Mouse (Mus musculus): ENCODE measurements around the gene Pls1. TPM values are rescaled to one million over a fixed set of nuclear protein-coding genes. Genes with fewer than 3 reads are reported as not detected.

Pls1 gene
- polyA plus RNA-seq, 1 experiment from 2014 or later, result 2.4 TPM

DNA sequence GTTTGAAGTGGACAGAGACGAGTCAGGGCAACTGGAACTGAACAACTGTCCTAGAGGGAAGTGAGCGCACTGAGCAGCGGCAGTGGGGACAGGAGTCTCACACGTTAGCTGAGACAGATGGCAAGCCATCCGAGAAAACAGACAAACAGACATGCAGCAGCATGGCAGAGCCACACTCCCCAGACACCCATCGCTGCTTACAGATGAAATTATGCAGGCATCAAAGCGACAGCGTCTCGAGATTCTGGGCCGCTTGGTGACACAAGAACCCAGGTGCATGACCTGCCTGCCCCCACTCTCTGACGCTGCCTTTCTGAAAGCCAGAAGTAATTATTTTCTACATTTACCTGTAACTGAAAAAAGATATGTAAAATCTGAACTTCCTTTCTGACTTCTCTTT lies 6.6 kb upstream of the Pls1 start:
- 64% methylated on average over 11 of the region's 11 CpGs for WGBS (ENCODE audit: insufficient replicate concordance)
- H3K36me3 ChIP-seq (ENCODE audit: control insufficient read depth, insufficient read depth, low read length), result no peaks in the 10 kb centered on the region

DNA sequence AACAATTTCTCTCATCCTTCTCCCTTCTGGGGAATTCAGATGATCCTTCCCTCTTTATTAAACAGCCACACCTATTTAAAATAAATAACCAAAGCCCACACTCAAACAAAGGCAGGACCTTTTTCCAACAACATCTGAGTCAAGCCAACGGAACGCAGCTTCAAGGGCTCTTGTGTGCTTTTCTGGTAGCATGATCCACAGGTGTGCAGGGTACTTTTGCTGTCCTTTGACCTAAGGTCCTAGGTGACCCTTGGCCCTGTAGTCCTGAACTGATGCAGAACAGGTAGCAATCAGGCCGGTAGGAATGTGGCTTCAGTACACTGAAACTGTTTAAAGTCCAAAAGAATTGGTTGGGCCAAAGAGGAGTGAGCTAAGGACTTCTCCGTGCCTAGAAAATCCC lies 600 bp upstream of the Pls1 start:
- H3K4me1 ChIP-seq (ENCODE audit: control insufficient read depth, insufficient read depth, low read length), result no peaks in the 10 kb centered on the region
- 65% methylated on average over 4 of the region's 4 CpGs for WGBS (ENCODE audit: insufficient replicate concordance)
- ATAC-seq (replicated peaks; ENCODE audit: insufficient number of reproducible peaks, low FRiP score, low TSS enrichment), result no peak
- H3K36me3 ChIP-seq (ENCODE audit: control insufficient read depth, insufficient read depth, low read length), result no peaks in the 10 kb centered on the region
- H3K27me3 ChIP-seq (ENCODE audit: control insufficient read depth, insufficient read depth, low read length), result peaks cover 22% of the 10 kb centered on the region
- H3K27ac ChIP-seq (ENCODE audit: low read depth, low read length), result no peak overlapping the region
- no peak overlapping the region for H3K4me3 ChIP-seq (ENCODE audit: low read depth, low read length)
- H3K9ac ChIP-seq (ENCODE audit: low read depth, low read length), result no peak overlapping the region
- H3K4me2 ChIP-seq, result no peak overlapping the region
- H3K9me3 ChIP-seq (replicated peaks; ENCODE audit: control insufficient read depth, low read length), result no peaks in the 10 kb centered on the region

More for the DNA sequence above, 6.6 kb upstream of the Pls1 start:
- H3K9ac ChIP-seq (ENCODE audit: low read depth, low read length), result 0 out of 2 replicates have a peak overlapping the region, but pooled peaks have one; percentile 5
- H3K4me3 ChIP-seq (ENCODE audit: low read depth, low read length), result no peak overlapping the region
- H3K27ac ChIP-seq (ENCODE audit: low read depth, low read length), result no peak overlapping the region
- no peaks in the 10 kb centered on the region for H3K9me3 ChIP-seq (replicated peaks; ENCODE audit: control insufficient read depth, low read length)
- H3K4me2 ChIP-seq, result no peak overlapping the region
- no peak for ATAC-seq (replicated peaks; ENCODE audit: insufficient number of reproducible peaks, low FRiP score, low TSS enrichment)
- no peaks in the 10 kb centered on the region for H3K27me3 ChIP-seq (ENCODE audit: control insufficient read depth, insufficient read depth, low read length)
- no peaks in the 10 kb centered on the region for H3K4me1 ChIP-seq (ENCODE audit: control insufficient read depth, insufficient read depth, low read length)

DNA sequence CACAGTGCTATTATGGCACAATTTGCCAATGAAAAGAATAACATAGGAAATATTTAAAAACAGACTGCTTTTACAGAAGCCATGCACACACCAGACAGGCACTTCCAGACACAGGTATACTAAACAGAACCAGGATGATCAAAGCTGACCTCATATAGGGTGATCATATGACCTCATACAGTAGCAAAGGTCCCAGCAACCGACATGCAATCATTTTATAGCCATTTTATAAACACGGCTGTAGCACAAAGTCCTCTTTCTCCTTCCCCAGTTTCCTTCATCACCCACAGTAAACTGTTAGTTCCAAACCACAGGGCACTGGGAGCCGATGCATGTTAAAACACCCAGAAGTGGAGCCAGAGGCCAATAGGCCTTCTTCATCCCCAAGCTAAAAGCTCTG lies 5.7 kb downstream of the Pls1 start:
- Histone ChIP-seq H3K36me3 (ENCODE audit: control insufficient read depth, insufficient read depth, low read length) (no peaks in the 10 kb centered on the region), H3K27me3 (ENCODE audit: control insufficient read depth, insufficient read depth, low read length) (peaks cover 11% of the 10 kb centered on the region), H3K4me2 (no peak overlapping the region), H3K9ac (ENCODE audit: low read depth, low read length) (no peak overlapping the region), H3K9me3 (replicated peaks; ENCODE audit: control insufficient read depth, low read length) (no peaks in the 10 kb centered on the region), H3K4me3 (ENCODE audit: low read depth, low read length) (no peak overlapping the region), H3K27ac (ENCODE audit: low read depth, low read length) (no peak overlapping the region), H3K4me1 (ENCODE audit: control insufficient read depth, insufficient read depth, low read length) (no peaks in the 10 kb centered on the region)
- WGBS (ENCODE audit: insufficient replicate concordance), result 74% methylated on average over 3 of the region's 3 CpGs
- no peak for ATAC-seq (replicated peaks; ENCODE audit: insufficient number of reproducible peaks, low FRiP score, low TSS enrichment)

DNA sequence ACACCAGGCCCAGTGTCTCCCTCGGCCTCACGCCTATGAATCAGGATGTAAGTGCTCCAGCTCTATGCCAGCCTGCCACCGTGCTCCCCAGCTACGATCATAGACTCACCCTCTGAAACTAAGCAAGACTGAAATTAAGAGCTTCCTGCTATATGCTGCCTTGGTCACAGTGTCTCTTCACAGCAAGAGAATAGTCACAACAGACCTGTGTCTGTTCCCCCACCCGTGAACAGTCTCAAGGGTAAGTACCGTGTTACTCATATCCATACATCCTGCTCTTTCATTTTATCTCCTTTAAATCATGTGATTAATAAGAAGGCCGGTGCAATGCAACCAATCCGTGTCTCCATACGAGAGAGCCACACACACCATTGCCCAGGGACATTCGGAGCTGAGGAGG lies 9.4 kb downstream of the Pls1 start:
- no peak overlapping the region for H3K27ac ChIP-seq (ENCODE audit: low read depth, low read length)
- H3K4me2 ChIP-seq, result no peak overlapping the region
- H3K36me3 ChIP-seq (ENCODE audit: control insufficient read depth, insufficient read depth, low read length), result no peaks in the 10 kb centered on the region
- no peaks in the 10 kb centered on the region for H3K4me1 ChIP-seq (ENCODE audit: control insufficient read depth, insufficient read depth, low read length)
- no peak overlapping the region for H3K4me3 ChIP-seq (ENCODE audit: low read depth, low read length)
- no peak for ATAC-seq (replicated peaks; ENCODE audit: insufficient number of reproducible peaks, low FRiP score, low TSS enrichment)
- no peaks in the 10 kb centered on the region for H3K9me3 ChIP-seq (replicated peaks; ENCODE audit: control insufficient read depth, low read length)
- no peak overlapping the region for H3K9ac ChIP-seq (ENCODE audit: low read depth, low read length)
- 87% methylated on average over 10 of the region's 10 CpGs for WGBS (ENCODE audit: insufficient replicate concordance)
- H3K27me3 ChIP-seq (ENCODE audit: control insufficient read depth, insufficient read depth, low read length), result no peaks in the 10 kb centered on the region

DNA sequence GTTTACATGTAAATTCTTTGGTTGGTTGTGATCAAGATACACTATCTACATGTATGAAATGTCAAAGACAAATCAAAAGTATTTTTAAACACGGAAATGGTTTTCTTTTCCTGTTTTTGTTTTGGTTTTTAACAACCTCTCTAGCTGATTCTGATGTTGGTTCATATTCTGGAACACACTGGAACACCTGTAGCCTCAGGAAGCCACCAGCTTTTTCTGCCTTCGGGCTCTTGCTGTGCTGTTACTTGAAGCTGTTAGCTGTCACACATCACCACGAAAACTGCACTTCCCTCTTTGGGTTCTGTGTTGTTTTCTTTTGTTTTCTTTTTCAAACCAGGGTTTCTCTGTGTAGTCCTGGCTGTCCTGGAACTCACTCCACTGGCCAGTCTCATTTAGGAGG lies 10.3 kb downstream of the Pls1 start:
- Histone ChIP-seq H3K27ac (ENCODE audit: low read depth, low read length) (no peak overlapping the region), H3K4me2 (no peak overlapping the region), H3K9me3 (replicated peaks; ENCODE audit: control insufficient read depth, low read length) (no peaks in the 10 kb centered on the region), H3K4me1 (ENCODE audit: control insufficient read depth, insufficient read depth, low read length) (no peaks in the 10 kb centered on the region), H3K4me3 (ENCODE audit: low read depth, low read length) (no peak overlapping the region), H3K9ac (ENCODE audit: low read depth, low read length) (no peak overlapping the region), H3K36me3 (ENCODE audit: control insufficient read depth, insufficient read depth, low read length) (no peaks in the 10 kb centered on the region), H3K27me3 (ENCODE audit: control insufficient read depth, insufficient read depth, low read length) (no peaks in the 10 kb centered on the region)
- ATAC-seq (replicated peaks; ENCODE audit: insufficient number of reproducible peaks, low FRiP score, low TSS enrichment), result no peak
- 64% methylated on average over 3 of the region's 3 CpGs for WGBS (ENCODE audit: insufficient replicate concordance)

DNA sequence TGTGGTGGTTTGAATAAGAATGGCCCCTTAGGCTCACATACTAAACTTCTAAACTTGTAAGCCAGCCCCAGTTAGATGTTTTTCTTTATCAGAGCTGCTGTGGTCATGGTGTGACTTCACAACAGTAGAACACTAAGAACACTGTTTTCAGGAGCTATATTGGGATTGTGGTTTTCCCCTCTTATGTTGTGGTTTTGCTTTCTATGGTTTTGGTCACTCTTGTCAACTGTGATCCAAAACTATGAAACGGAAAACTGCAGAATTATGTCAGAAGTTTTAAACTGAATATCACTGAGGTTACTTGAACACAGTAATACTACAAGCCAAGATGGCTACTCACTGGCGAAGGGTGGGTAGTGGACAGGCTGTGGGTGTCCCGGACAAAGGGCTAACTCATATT lies 12.4 kb downstream of the Pls1 start:
- Histone ChIP-seq H3K27ac (ENCODE audit: low read depth, low read length) (no peak overlapping the region), H3K4me2 (no peak overlapping the region), H3K9me3 (replicated peaks; ENCODE audit: control insufficient read depth, low read length) (no peaks in the 10 kb centered on the region), H3K36me3 (ENCODE audit: control insufficient read depth, insufficient read depth, low read length) (no peaks in the 10 kb centered on the region), H3K4me1 (ENCODE audit: control insufficient read depth, insufficient read depth, low read length) (no peaks in the 10 kb centered on the region), H3K4me3 (ENCODE audit: low read depth, low read length) (no peak overlapping the region), H3K27me3 (ENCODE audit: control insufficient read depth, insufficient read depth, low read length) (no peaks in the 10 kb centered on the region), H3K9ac (ENCODE audit: low read depth, low read length) (no peak overlapping the region)
- WGBS (ENCODE audit: insufficient replicate concordance), result 89% methylated on average over 3 of the region's 3 CpGs
- ATAC-seq (replicated peaks; ENCODE audit: insufficient number of reproducible peaks, low FRiP score, low TSS enrichment), result no peak

DNA sequence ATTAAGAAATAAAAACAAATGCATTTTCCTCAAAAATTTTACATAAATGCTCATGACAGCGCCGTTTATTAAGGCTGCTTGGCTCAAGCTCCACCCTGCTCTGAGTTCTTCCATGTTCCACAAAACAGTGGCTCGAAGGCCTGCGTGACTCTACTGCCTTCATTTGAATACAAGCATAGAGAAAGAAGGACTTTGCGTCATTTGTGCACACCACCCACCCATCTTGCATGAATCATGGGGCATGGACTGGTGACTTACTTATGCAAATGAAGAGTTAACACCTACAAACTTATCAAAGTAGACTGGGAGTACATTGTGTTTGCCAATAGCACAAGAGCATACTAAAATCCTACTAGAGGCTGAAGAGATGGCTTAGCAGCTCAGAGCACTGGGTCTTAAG lies 17.5 kb downstream of the Pls1 start:
- H3K4me3 ChIP-seq (ENCODE audit: low read depth, low read length), result no peak overlapping the region
- no peak overlapping the region for H3K9ac ChIP-seq (ENCODE audit: low read depth, low read length)
- WGBS (ENCODE audit: insufficient replicate concordance), result 91% methylated on average over 5 of the region's 5 CpGs
- H3K27ac ChIP-seq (ENCODE audit: low read depth, low read length), result no peak overlapping the region
- H3K27me3 ChIP-seq (ENCODE audit: control insufficient read depth, insufficient read depth, low read length), result no peaks in the 10 kb centered on the region
- H3K4me2 ChIP-seq, result no peak overlapping the region
- no peaks in the 10 kb centered on the region for H3K4me1 ChIP-seq (ENCODE audit: control insufficient read depth, insufficient read depth, low read length)
- no peaks in the 10 kb centered on the region for H3K9me3 ChIP-seq (replicated peaks; ENCODE audit: control insufficient read depth, low read length)
- ATAC-seq (replicated peaks; ENCODE audit: insufficient number of reproducible peaks, low FRiP score, low TSS enrichment), result no peak
- H3K36me3 ChIP-seq (ENCODE audit: control insufficient read depth, insufficient read depth, low read length), result no peaks in the 10 kb centered on the region

DNA sequence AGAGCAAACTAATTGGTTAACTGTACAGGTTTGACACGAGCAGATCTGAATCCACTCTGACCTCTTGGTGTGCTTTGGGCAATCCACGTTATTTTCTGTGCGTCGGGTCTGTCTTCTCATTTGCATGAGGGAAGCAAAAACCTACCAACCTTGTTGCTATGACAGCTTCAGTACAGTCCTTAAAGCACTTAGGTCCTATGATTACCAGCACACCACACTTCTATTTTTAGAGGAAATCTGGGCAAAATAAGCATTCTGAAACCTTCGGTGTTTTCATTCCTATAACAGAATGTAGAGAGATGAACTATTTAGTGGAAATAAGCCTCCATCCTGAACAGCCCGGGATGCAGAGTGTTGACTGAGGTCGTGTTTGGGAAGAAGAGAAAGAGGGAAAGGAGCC lies 22.6 kb downstream of the Pls1 start:
- Histone ChIP-seq H3K27me3 (ENCODE audit: control insufficient read depth, insufficient read depth, low read length) (no peaks in the 10 kb centered on the region), H3K4me3 (ENCODE audit: low read depth, low read length) (no peak overlapping the region), H3K36me3 (ENCODE audit: control insufficient read depth, insufficient read depth, low read length) (no peaks in the 10 kb centered on the region), H3K9me3 (replicated peaks; ENCODE audit: control insufficient read depth, low read length) (no peaks in the 10 kb centered on the region), H3K4me2 (no peak overlapping the region), H3K9ac (ENCODE audit: low read depth, low read length) (no peak overlapping the region), H3K27ac (ENCODE audit: low read depth, low read length) (no peak overlapping the region), H3K4me1 (ENCODE audit: control insufficient read depth, insufficient read depth, low read length) (no peaks in the 10 kb centered on the region)
- no peak for ATAC-seq (replicated peaks; ENCODE audit: insufficient number of reproducible peaks, low FRiP score, low TSS enrichment)
- WGBS (ENCODE audit: insufficient replicate concordance), result 81% methylated on average over 7 of the region's 7 CpGs

DNA sequence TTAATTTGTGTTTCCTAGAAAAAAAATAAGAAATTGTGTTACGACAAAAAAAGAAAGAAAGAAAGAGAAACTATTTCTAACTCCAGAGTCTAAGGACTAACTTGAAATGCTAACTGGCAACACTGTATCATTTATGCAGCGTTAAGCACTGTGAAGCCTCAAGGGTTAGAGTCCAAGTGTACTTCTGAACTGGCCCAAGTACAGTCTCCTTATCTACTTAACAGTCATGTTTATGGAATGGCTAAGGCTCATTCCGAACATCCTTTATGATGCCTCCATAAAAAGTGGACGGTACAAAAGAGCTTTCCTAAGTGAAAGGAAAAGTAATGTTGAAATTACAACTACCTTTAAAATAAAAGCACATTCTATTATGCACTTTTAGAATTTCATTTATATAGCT lies 29.4 kb downstream of the Pls1 start:
- Histone ChIP-seq H3K27me3 (ENCODE audit: control insufficient read depth, insufficient read depth, low read length) (no peaks in the 10 kb centered on the region), H3K4me1 (ENCODE audit: control insufficient read depth, insufficient read depth, low read length) (no peaks in the 10 kb centered on the region), H3K27ac (ENCODE audit: low read depth, low read length) (no peak overlapping the region), H3K36me3 (ENCODE audit: control insufficient read depth, insufficient read depth, low read length) (no peaks in the 10 kb centered on the region), H3K9ac (ENCODE audit: low read depth, low read length) (no peak overlapping the region), H3K4me3 (ENCODE audit: low read depth, low read length) (no peak overlapping the region), H3K9me3 (replicated peaks; ENCODE audit: control insufficient read depth, low read length) (no peaks in the 10 kb centered on the region), H3K4me2 (no peak overlapping the region)
- WGBS (ENCODE audit: insufficient replicate concordance), result 77% methylated on average over 4 of the region's 4 CpGs
- no peak for ATAC-seq (replicated peaks; ENCODE audit: insufficient number of reproducible peaks, low FRiP score, low TSS enrichment)

All from heart, embryonic 11.5 days (tissue).